In the genomic region with DNA sequence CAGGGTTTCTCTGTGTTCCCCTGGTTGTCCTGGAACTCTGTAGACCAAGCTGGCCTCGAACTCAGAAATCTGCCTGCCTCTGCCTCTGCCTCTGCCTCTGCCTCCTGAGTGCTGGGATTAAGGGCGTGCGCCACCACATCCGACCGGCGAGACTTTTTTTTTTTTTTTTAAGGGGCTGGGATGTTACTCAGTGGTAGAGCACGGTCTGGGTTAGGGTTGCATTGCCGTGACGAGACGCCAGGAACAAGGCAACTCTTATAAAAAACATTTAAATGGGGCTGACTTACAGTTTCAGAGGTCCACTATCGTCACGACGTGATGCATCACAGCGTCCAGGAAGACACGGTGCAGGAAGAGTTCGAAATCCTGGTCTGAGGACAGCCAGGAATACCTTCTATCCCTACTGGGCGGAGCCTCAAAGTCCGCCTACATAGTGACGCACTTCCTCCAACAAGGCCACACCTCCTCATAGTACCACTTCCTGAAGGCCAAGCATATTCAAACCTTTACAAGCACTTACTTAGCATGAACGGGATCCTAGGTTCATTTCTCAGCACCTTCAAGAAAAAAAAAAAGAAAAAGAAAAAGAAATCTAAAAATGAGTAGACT, we compare ENCODE assay signal across 8 mouse cellular contexts. TPM values are rescaled to one million over a fixed set of nuclear protein-coding genes. Genes with fewer than 3 reads are reported as not detected.
DNase-seq lines count a peak whose midpoint lies in the region; ATAC-seq and TF ChIP-seq lines count a peak whose summit lies in the region.

Gene Usp7 (minus strand): TSS at position 360 of the 609 bp plus-strand sequence.

- H3K4me3 ChIP-seq in lung, embryonic 14.5 days (ENCODE audit: low read depth, low read length) = no peak within 1 kb of the TSS
- no peak within 1 kb of the TSS for H3K4me3 ChIP-seq in heart, embryonic 10.5 days

- no peak within 1 kb of the TSS for H3K27ac ChIP-seq in lung, embryonic 14.5 days (ENCODE audit: low read depth)
- no peak within 1 kb of the TSS for H3K27ac ChIP-seq in heart, embryonic 10.5 days

- H3K4me2 ChIP-seq in lung, embryonic 14.5 days = no peak within 1 kb of the TSS

- WGBS in lung, embryonic 14.5 days = 90% methylated on average over 20 of the region's 20 CpGs
- 85% methylated on average over 20 of the region's 20 CpGs for WGBS in heart, embryonic 10.5 days

- TF ChIP-seq CTCF in lung, embryonic 14.5 days (IDR thresholded peaks at IDR 0.05; ENCODE audit: low read depth) = no peak

- no peaks in the 10 kb centered on the region for H3K9me3 ChIP-seq in lung, embryonic 14.5 days (ENCODE audit: low read depth, low read length)
- H3K9me3 ChIP-seq in heart, embryonic 10.5 days = no peaks in the 10 kb centered on the region

- DNase-seq in lung, embryonic 14.5 days = no peak
- DNase-seq in lung, postnatal 14 days = no peak
- no peak for DNase-seq in heart, embryonic 10.5 days (ENCODE audit: low spot score)
- DNase-seq in left cerebral cortex, adult 8-10 months (ENCODE audit: low spot score in 2 of 2) = no peak
- no peak for DNase-seq in right cerebral cortex, postnatal 10 days (ENCODE audit: low spot score in 2 of 2)
- DNase-seq in lung, adult 18-20 months = no peak

- no peaks in the 10 kb centered on the region for H3K27me3 ChIP-seq in lung, embryonic 14.5 days (ENCODE audit: insufficient read depth, low read length)
- no peaks in the 10 kb centered on the region for H3K27me3 ChIP-seq in heart, embryonic 10.5 days (ENCODE audit: insufficient read depth, poor library complexity, severe bottlenecking)

- no peaks in the 10 kb centered on the region for H3K36me3 ChIP-seq in lung, embryonic 14.5 days (ENCODE audit: insufficient read depth)
- no peaks in the 10 kb centered on the region for H3K36me3 ChIP-seq in heart, embryonic 10.5 days

- no peak within 1 kb of the TSS for H3K9ac ChIP-seq in lung, embryonic 14.5 days

- no peak for ATAC-seq in lung, embryonic 14.5 days (ENCODE audit: insufficient read depth)
- ATAC-seq in common myeloid progenitor, adult 5-6 weeks (replicated peaks; ENCODE audit: low read depth, poor library complexity, severe bottlenecking) = no peak
- no peak for ATAC-seq in monocyte, adult 5-6 weeks (replicated peaks; ENCODE audit: insufficient number of reproducible peaks, low FRiP score, low TSS enrichment, poor library complexity, severe bottlenecking)

- no peaks in the 10 kb centered on the region for H3K4me1 ChIP-seq in lung, embryonic 14.5 days (ENCODE audit: insufficient read depth)
- no peaks in the 10 kb centered on the region for H3K4me1 ChIP-seq in heart, embryonic 10.5 days

RNA-seq across cellular contexts. Expression of gene Usp7, which starts in this region (rescaled TPM):
- polyA plus RNA-seq in lung, embryonic 14.5 days (2014; fragmentation: Nextera tagmentation; extraction: Ambion mirVana) = 43.5 and 49.8 TPM in 2 replicates
- total RNA-seq in common myeloid progenitor, adult 5-6 weeks (2017) = 195 and 238 TPM in 2 replicates
- 16.8 and 24.3 TPM in 2 replicates for polyA plus RNA-seq in heart, embryonic 10.5 days (2016; fragmentation: Nextera tagmentation; extraction: Ambion mirVana)
- 100 to 1,000 TPM; 149 to 164 (median 158) TPM for total RNA-seq in left cerebral cortex, adult 8-10 months (2022)
- 178 to 270 TPM (median 178 TPM) in 3 replicates for total RNA-seq in monocyte, adult 5-6 weeks (2017)
